Mouse (Mus musculus): ENCODE results near the gene Defb18. TPM values are rescaled to one million over a fixed set of nuclear protein-coding genes. Genes with fewer than 3 reads are reported as not detected.

Gene Defb18
- not detected for polyA plus RNA-seq (2014; fragmentation: Illumina TruSeq; extraction: RNeasy Lipid Tissue Mini Kit (QIAGEN cat#74804); ENCODE audit: low read depth, low replicate concordance)

GRCm38 (mm10) chr1:18237343-18237742, at the start of gene Defb18:
Defb18 (minus strand) TSS chr1:18237443.

GRCm38 (mm10) chr1:18265038-18265437, 27.8 kb upstream of the Defb18 start, which contains the start of gene Defb41:
Defb41 (minus strand) TSS chr1:18265138.

Other genes with a start within 250 kb of the Defb18 start
- not detected for gene Crisp4, start 91.5 kb downstream of the Defb18 start, polyA plus RNA-seq (2014; fragmentation: Illumina TruSeq; extraction: RNeasy Lipid Tissue Mini Kit (QIAGEN cat#74804); ENCODE audit: low read depth, low replicate concordance)
- not detected for gene Defb41, start 27.7 kb upstream of the Defb18 start, polyA plus RNA-seq (2014; fragmentation: Illumina TruSeq; extraction: RNeasy Lipid Tissue Mini Kit (QIAGEN cat#74804); ENCODE audit: low read depth, low replicate concordance)